Comparison of ENCODE assay signal across 8 mouse cellular contexts in genomic region chr15:91736791-91737533, GRCm38 (mm10).
DNase-seq lines count a peak whose midpoint lies in the region; ATAC-seq and TF ChIP-seq lines count a peak whose summit lies in the region.

No protein-coding gene starts in this region.

- H3K27ac ChIP-seq in heart, adult 2 months, result no peak overlapping the region
- no peak overlapping the region for H3K27ac ChIP-seq in heart, embryonic 12.5 days (ENCODE audit: poor library complexity, severe bottlenecking)
- no peak overlapping the region for H3K27ac ChIP-seq in spleen, adult 2 months (ENCODE audit: insufficient read depth, low read length)

- no peak overlapping the region for H3K9ac ChIP-seq in heart, adult 2 months (ENCODE audit: low read depth, low read length)
- H3K9ac ChIP-seq in heart, embryonic 12.5 days, result no peak overlapping the region

- no peak for ATAC-seq in heart, embryonic 12.5 days (ENCODE audit: insufficient number of reproducible peaks, low FRiP score)

- peaks cover 6% of the 10 kb centered on the region for H3K36me3 ChIP-seq in heart, adult 2 months (ENCODE audit: control insufficient read depth, insufficient read depth, low read length)
- peaks cover 17% of the 10 kb centered on the region for H3K36me3 ChIP-seq in heart, embryonic 12.5 days
- H3K36me3 ChIP-seq in spleen, adult 2 months (ENCODE audit: control insufficient read depth, insufficient read depth, low read length), result peaks cover 24% of the 10 kb centered on the region

- no peaks in the 10 kb centered on the region for H3K27me3 ChIP-seq in heart, adult 2 months (ENCODE audit: control insufficient read depth, insufficient read depth, low read length)
- no peaks in the 10 kb centered on the region for H3K27me3 ChIP-seq in heart, embryonic 12.5 days (replicated peaks)
- no peaks in the 10 kb centered on the region for H3K27me3 ChIP-seq in spleen, adult 2 months (ENCODE audit: control insufficient read depth, insufficient read depth, low read length)

- H3K4me2 ChIP-seq in heart, embryonic 12.5 days, result no peak overlapping the region

- no peak for TF ChIP-seq EP300 in heart, adult 2 months (IDR thresholded peaks at IDR 0.05; ENCODE audit: insufficient read depth, low read depth, low read length)

- H3K4me1 ChIP-seq in heart, adult 2 months (ENCODE audit: control insufficient read depth, insufficient read depth, low read length), result no peaks in the 10 kb centered on the region
- 0 out of 2 replicates have a peak, but pooled peaks cover 3% of the 10 kb centered on the region for H3K4me1 ChIP-seq in heart, embryonic 12.5 days (replicated peaks)
- H3K4me1 ChIP-seq in spleen, adult 2 months (ENCODE audit: control insufficient read depth, insufficient read depth, insufficient read length), result no peaks in the 10 kb centered on the region

- H3K4me3 ChIP-seq in heart, adult 2 months, result no peak overlapping the region
- H3K4me3 ChIP-seq in heart, embryonic 12.5 days, result no peak overlapping the region
- H3K4me3 ChIP-seq in spleen, adult 2 months (ENCODE audit: extremely low read depth, insufficient read depth, insufficient read length), result no peak overlapping the region

- peak; percentile 87 for TF ChIP-seq CTCF in heart, adult 2 months (IDR thresholded peaks at IDR 0.05)
- peak; percentile 59; the same call in 1 of the 2 replicates for TF ChIP-seq CTCF in spleen, adult 2 months (IDR thresholded peaks at IDR 0.05; ENCODE audit: extremely low read depth, insufficient read depth, insufficient read length, insufficient replicate concordance)

- WGBS in heart, adult 2 months, result 47% methylated on average over 15 of the region's 15 CpGs
- WGBS in heart, embryonic 12.5 days, result 43% methylated on average over 15 of the region's 15 CpGs
- WGBS in spleen, adult 2 months, result 52% methylated on average over 15 of the region's 15 CpGs

- TF ChIP-seq POLR2A in heart, adult 2 months (IDR thresholded peaks at IDR 0.05; ENCODE audit: insufficient read depth, low read depth, low read length), result no peak
- TF ChIP-seq POLR2A in spleen, adult 2 months (IDR thresholded peaks at IDR 0.05; ENCODE audit: low read depth, low read length), result no peak

- H3K9me3 ChIP-seq in heart, embryonic 12.5 days (replicated peaks), result no peaks in the 10 kb centered on the region

- intact Hi-C loops in heart, adult 2 months (cut with DNase I), result no loop called here

- DNase-seq in heart, adult 2 months, result peak; percentile 10 to 57
- peak; percentile 7 to 39 for DNase-seq in spleen, adult 2 months (ENCODE audit: low read depth in 1 of 2, low spot score in 2 of 2)
- no peak for DNase-seq in spleen, adult 12 weeks (ENCODE audit: low spot score)
- peak; percentile 46 to 71 for DNase-seq in cerebellum, postnatal 25 days
- DNase-seq in kidney, postnatal 14 days, result peak; percentile 48
- DNase-seq in naive thymus-derived CD4-positive, alpha-beta T cell, adult 2 months (ENCODE audit: low read depth), result peak; percentile 40
- no peak for DNase-seq in frontal cortex, postnatal 36 days (ENCODE audit: low spot score in 2 of 2)

- no peaks in the 10 kb centered on the region for H3K79me2 ChIP-seq in heart, adult 2 months (replicated peaks; ENCODE audit: control insufficient read depth, insufficient read depth, low read length)

Comparison
In these comparisons a context has a peak if more than half of its experiments do, and no peak if none do; other contexts are left out.
1. DNase-seq: peak in heart, adult 2 months (2 of 2), spleen, adult 2 months (2 of 2), cerebellum, postnatal 25 days (2 of 2), kidney, postnatal 14 days (single experiment) and naive thymus-derived CD4-positive, alpha-beta T cell, adult 2 months (single experiment); none in spleen, adult 12 weeks (single experiment) and frontal cortex, postnatal 36 days (0 of 2).